Mouse (Mus musculus) granulocyte monocyte progenitor cell, adult 5-6 weeks (primary cell): Measurements from ENCODE around the gene Irgq. TPM values are rescaled to one million over a fixed set of nuclear protein-coding genes. Genes with fewer than 3 reads are reported as not detected.

Source experiments
- ATAC-seq: replicated peaks from 2 replicates; pipeline ENCODE4 v1.8.0; 2016; ENCODE audit warnings: mild to moderate bottlenecking, moderate TSS enrichment, inconsistent platforms; ENCODE audit not compliant: poor library complexity, severe bottlenecking
- total RNA-seq, 2 experiments: library from RNA; stranded (forward) in 1 of 2; stranded (reverse) in 1 of 2; fragments of 200-712, 200-1000 nt in 1 of 2; fragments of >200 nt in 1 of 2; fragmentation: Nextera tagmentation in 1 of 2; gene quantifications; 2 replicates each; pipeline ENCODE4 v1.2.3; 2014 to 2017

The Irgq gene
- total RNA-seq, 2 experiments from 2014 or later, result 4.2 to 5.9 TPM

DNA sequence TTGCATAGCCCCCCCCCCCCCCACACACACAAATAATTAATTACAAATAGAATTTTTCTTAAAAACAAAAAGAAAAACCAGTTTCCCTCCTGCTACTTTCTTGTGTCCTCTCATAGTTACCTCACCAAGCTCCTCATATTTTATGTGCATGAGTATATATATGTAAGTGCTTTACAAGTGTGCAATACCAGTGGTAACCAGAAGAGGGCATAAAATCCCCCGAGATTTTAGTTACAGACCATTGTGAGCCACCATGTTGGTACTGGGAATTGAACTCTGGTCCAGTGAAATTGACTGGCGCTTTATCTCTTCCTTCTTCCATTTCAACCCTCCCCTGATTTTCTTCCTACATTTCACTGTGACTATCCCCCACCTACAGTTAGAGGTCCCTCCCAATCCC, 14.0 kb downstream of the Irgq start:
- no peak for ATAC-seq

DNA sequence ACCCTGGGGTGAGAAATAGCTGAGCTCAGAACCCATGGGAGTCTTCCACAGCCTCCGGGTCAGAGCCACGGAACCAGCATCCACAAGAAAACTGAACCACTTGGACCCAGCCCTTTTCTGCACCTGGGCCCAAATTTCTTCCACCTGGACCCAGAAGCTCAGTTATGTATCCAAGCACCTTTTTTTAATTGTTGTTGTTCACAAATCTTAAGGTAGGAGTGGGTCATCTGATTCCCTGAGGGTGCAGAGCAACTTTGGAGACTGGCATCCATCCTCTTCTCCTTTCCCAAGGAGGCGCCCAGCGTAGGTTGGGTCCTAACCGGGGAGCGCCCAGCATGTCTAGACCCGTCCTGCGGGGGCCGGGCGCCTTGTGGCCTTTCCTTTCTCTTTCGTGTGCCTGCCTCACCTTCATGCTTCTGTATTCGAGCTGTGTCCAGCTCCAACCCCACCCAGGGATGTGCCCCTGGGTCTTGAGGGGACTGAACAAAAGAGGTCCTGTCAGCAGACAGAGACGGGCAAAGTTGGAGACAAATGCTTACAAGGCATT, 15.7 kb downstream of the Irgq start, which contains the start of the genes Pinlyp and Xrcc1:
TSS of gene Pinlyp (minus strand) at position 51 of the 547 bp plus-strand sequence.
TSS of gene Xrcc1 (plus strand) at position 222 of the 547 bp plus-strand sequence.
- no peak for ATAC-seq

DNA sequence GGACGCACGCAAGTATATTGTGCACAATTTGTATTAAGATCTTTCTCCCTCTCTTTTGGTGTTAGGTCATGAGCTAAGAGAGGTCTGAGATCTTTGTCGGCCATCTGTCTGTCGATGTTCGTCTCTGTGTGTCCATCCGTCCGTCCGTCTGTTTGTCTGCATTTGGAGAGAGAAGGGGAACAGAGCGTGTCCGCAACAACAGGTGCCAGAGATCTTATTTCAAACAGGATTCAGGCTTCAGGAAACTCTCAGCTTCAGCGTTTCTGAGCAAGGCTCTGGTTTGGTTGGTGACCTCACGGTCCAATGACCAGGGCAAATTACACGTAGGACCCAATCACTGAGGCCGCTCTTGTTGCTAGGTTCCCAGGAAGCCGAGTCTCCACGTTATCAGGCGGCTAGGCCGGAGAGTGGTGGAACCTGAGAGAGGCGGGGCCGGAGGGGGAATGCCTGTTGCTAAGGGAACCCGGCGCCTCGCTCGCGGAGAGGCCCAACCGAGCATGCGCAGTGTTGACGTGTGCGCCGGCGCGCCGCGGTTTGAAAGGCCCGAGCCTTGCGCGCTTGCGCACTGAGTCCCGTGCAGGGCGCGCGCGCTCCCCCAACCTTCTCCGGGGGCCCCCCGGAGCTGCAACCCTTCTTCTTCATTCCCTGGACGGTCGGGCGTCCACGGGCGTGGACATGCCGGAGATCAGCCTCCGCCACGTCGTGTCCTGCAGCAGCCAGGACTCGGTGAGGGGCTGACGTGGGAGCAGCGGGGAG, 16.3 kb downstream of the Irgq start:
- ATAC-seq, result peak; percentile 99

GRCm38 (mm10) chr7:24547534-24548036, 17.1 kb downstream of the Irgq start:
- ATAC-seq, result no peak

- no peak for ATAC-seq
Measured at GRCm38 (mm10) chr7:24551985-24552759, 21.7 kb downstream of the Irgq start.

DNA sequence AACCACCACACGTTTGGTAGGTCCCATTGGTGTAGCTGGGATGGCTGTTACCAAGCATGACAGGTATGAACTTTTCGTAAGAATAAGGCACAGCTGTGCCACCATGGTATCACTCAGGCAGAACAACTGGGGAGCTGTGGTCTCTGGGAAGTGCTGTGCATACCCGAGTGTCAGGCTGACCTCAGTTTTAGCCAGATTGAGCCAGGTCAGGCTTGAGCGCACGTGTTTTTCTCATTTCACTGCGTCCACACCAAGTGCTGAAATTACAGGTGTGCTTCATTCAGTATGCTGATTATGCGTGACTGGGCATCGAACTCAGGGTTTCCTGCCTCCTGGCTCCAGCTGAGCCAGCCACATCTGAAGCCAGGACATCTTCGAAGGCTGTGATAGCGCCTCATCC, 25.3 kb downstream of the Irgq start:
- no peak for ATAC-seq

GRCm38 (mm10) chr7:24561450-24561849, 31.0 kb downstream of the Irgq start:
- ATAC-seq, result no peak

DNA sequence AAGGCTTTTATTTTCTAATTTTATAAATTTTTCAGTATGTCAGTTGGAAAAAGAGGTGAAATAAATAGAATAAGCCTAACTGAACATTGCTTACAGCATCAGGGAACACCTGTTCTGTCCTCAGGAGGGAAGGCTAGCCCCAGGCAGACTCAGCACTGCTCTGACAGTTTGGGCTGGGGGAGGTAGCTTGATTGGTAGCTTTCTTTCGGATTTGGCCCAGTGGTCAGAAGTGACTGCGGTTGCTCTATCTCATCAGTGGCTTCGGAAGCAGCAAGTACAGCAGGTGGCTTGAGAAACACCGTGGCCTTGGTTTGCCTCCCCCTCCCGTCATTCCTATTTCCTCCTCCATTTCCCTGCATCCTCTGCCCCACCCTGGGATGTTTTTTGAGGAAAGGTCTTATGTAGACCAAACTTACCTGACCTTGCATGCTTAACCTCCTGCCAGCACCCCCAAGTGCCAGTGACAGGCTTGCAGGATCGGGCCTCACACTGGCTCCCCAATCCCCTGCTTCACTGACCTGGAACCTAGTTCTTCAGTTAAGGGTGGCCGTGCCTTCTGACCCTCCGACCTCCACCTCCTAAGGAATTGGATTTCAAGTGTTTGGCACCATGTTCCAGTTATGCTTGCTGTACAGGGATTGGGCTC, 32.8 kb downstream of the Irgq start:
- ATAC-seq, result no peak

DNA sequence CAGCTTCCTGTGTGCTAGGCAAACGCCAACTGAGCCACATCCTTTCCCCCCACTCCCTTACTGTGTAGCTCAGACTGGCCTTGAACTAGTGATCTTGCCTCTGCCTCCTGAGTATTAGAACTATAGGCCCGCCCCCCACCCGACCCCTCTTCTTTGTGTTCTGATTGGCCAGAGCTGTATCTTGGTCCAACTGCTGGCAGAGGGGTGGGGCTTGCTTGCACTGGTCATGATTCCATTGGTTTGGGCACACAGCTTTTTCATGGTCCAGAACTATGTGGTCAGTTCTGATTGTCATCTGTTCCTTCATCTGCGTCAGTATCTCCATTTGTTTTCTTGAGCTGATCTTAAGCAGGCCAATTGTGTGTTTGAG, 33.3 kb downstream of the Irgq start:
- ATAC-seq, result no peak

GRCm38 (mm10) chr7:24564607-24565265, 34.2 kb downstream of the Irgq start:
- peak; percentile 91 for ATAC-seq

DNA sequence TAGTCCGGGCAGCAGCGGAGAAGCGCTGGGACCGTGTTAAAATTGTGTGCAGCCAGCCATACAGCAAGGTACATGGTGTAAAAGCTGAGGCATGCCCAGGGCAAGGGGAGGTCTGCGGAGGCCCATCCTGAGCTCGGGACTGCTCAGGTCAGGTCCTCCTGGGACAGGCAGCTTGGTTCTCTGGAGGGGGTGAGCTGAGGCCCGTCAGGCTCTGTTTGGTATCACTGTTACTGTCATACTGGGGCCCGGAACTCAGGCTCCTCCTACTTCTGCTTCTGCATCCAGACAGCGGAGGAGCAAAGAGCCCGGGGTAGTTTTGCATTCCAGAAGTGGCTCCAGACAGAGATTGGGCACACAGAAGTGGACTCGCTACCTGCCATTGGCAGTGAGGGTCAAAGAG, 35.1 kb downstream of the Irgq start:
- ATAC-seq, result no peak

- ATAC-seq, result no peak
Measured at GRCm38 (mm10) chr7:24566206-24566605, 35.7 kb downstream of the Irgq start.

GRCm38 (mm10) chr7:24568512-24568911, 38.0 kb downstream of the Irgq start:
- no peak for ATAC-seq

- ATAC-seq, result no peak
Measured at GRCm38 (mm10) chr7:24571071-24571470, 40.6 kb downstream of the Irgq start.

DNA sequence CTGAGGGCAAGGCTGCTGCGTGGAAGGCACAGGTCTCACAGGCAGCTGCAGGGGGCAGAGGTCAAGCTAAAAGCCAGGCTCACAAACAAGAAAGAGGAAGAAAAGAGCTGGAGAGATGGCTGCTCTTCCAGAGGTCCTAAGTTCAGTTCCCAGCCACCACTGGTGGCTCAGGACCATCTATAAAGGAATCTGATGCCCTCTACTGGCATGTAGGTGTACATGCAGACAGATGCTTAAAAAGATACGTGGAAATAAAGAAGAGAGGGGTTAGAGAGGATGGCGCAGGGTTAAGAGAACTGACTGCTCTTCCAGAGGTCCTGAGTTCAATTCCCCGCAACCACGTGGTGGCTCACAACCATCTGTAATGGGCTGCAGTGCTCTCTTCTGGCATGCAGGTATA, 42.0 kb downstream of the Irgq start:
- peak; percentile 49 for ATAC-seq

- no peak for ATAC-seq
Measured at GRCm38 (mm10) chr7:24574224-24574796, 43.8 kb downstream of the Irgq start.

- no peak for ATAC-seq
Measured at GRCm38 (mm10) chr7:24577811-24578210, 47.3 kb downstream of the Irgq start.

DNA sequence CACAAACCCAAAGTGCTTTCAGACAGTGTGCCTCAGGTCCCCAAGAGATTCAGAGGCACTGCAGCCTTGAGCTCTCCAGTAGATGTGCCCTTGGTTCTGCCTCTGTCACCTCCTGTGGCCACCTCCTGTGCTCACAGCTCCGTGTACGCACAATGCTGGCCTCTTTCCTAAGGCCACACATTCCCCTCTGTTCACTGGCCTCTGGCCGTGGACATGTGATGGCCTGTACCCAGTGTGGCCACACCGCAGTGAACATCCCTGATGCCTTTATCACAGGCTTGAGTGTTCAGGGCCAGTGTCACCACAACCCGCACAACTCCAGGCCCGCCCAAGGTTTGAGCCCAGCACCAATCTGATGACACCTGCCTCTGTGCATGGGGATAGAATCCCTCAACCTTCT, 54.4 kb downstream of the Irgq start:
- no peak for ATAC-seq

DNA sequence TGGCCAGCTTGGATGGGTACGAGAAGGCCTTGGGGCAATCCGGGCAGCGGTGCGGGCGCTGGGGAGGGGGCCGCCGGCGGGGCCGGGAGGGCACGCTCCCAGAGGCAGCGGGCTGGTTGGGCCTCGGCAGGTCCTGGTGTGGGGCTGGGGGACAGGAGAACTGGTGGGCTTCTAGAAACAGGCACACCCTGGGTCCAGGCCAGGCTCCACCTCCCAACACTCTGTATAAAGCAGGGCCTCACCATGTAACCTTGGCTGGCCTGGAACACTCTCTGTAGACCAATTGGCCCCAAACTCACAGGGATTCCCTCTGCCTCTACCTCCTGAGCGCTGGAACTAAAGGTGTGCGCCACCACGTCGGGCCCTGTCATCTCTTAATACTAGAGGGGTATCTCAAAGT, 55.5 kb downstream of the Irgq start:
- ATAC-seq, result no peak

DNA sequence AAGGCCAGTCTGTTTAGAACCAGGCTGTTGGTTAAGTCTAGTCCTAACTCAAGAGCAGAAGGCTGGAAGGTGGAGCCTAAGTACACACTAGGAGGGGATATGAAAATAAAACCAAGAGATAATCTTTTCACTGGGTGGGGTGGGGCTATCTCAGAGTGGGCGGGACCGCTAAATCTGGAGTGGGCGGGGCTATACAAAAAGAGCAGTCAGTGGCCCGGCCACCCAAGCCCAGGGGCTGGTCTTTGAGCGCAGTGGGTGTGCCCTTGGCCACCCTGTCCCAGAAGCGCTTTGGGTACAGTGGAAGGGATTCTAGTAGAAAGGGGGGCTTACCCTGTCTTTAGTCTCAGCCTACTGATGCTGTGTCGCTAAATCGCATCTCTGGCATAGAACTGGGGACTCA, 56.3 kb downstream of the Irgq start:
- peak; percentile 81 for ATAC-seq
